Mouse (Mus musculus) skeletal muscle tissue, adult 2 months (tissue): ENCODE measurements around the gene Elp6.
A peak's percentile ranks its signal among the peaks of the same experiment; 100 is the strongest.

ENCODE experiments used
- DNase-seq: peaks from one replicate; pipeline ENCODE4 v3.0.0-alpha.2; 2012; ENCODE audit warnings: low read depth, low spot score

Gene Elp6

DNA sequence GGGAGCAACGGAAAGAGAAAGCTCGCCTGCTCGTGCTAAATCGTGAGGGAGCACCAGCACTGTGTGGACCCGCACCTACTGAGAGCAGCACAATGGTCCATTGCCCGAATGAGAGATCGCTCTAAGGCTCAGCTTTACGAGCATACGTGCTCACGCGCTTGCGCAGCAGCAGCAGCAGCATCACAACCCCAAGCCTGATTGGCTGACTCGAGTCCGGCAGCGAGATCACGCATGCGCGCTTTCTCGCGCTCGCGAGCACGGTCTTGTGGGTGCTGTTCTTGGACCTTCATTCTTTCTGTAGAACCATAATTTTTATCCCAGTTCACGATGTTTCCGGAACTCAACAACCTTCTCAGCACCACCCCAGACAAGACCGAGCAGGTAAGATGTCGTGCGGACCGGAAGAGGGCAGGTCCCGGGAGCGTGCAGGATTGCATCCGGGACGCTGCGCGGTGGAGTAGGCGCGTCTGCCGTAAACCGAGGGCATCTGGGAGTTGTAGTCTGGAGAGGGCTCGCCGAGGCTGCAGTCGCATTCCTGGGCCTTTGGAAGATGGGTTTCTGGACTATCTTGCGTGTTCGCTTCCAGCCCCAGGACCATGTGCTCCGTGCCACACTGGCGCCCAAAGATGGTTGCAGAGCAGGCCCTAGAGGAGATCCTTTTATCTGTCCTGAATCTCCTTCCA, at the start of gene Elp6:
Gene Elp6 (plus strand): TSS at position 205 of the 683 bp plus-strand sequence.
- peak; percentile 95 for DNase-seq

DNA sequence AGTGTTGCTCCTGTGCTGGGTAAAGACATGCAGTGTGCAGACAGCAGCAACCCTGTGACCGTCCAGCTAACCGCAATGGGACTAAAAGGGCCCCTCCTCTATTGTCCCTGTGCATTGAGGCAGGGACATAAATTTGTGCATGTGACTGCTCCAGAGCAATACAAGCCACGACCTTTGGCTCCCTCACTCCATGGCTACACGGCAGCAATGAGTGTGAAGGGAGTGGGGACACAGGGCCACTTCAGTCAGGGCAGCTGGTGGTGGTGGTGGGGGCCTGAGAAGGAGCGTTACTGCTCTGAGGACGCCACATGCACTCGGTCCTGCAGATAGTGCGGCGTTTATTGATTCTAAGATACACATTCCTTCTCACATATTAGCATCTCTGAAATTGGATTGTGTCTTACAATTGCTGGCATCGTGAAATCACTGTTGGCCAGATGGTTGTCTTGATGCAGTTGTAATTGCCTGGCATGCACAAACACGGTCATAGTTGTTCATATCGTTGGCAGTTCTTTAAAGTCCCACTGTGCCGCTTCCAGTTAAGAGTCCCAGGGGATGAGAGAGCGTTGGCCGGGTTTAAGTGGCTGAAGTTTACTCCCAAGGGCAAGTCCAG, 49.5 kb upstream of the Elp6 start:
- DNase-seq, result no peak

GRCm38 (mm10) chr9:110258646-110259045, 46.3 kb upstream of the Elp6 start:
- DNase-seq, result no peak

DNA sequence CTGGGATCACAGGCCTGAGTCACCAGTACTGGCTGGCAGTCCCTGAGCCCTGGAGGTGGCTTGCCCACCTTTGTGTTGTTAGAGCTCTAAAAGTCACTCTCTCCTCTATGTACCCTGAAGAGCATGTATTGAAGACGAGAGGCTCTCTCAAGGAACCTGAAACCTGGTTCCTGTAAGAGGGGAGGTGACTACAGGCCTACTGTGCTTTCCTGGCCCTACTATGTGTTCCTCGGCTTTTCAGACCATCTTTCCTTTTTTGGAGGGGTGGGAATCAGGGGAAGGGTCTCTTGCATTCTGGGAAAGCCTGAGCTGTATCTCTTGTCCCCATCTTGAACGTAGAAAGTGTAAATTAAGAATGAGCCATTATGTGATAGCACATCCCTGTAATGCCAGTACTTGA, 45.9 kb upstream of the Elp6 start:
- DNase-seq, result no peak

GRCm38 (mm10) chr9:110263181-110263580, 41.8 kb upstream of the Elp6 start:
- no peak for DNase-seq

DNA sequence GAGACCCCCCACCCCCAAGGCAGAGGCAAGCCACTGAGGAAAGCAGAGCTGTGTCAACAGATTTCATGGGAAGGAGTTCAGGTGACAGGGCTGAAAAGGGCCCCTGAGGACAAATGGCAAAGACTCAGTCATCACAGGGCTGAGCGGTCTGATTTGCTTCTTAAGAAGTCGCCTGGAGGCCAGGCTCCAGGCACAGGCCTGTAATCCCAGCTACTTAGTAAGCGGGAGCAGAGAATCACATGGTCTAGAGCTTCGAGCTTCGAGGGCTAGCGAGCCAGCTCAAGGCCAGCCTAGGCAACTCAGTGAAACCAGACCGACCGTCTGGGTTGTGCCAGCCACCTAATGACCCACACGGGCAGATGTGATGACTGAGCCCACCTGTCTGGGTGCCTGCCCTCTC, 40.0 kb upstream of the Elp6 start:
- DNase-seq, result no peak

- DNase-seq, result no peak
Measured at GRCm38 (mm10) chr9:110268416-110268815, 36.6 kb upstream of the Elp6 start.

DNA sequence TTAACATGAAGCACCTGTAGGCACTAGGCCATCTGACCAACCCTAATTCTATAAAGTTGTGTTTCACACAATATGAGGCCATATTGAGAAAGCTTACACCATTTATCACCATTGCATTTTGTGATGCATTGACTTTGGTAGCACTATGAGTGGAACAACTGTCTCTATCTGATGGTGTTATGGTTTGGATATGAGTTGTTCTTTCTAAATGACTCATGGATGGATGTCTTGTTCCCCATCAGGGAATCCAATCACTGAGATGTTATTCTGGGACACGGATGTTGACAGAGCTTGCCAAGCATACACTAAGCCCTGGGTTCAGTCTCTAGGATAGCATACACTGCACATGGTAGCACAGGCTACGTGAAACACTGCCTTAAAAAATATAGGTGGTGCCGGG, 32.6 kb upstream of the Elp6 start:
- DNase-seq, result no peak

DNA sequence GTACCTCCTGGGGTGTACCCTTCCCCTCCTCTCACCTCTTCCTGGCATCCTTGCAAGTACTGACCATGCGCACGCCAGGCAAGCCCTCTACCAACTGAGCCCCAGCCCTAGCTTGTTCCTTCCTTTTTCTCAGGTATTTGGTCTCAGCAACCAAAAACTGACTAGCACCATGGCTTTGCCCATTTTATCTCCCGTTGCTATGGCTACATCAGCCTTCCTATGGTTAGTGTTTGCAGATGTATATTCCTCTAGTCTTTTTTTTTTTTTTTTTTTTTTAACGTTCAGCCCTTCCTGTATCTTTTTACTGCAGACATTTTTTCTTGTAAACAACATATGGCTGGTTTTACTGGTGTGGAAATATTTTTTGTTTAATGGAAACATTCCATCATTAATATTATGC, 31.5 kb upstream of the Elp6 start:
- DNase-seq, result no peak

DNA sequence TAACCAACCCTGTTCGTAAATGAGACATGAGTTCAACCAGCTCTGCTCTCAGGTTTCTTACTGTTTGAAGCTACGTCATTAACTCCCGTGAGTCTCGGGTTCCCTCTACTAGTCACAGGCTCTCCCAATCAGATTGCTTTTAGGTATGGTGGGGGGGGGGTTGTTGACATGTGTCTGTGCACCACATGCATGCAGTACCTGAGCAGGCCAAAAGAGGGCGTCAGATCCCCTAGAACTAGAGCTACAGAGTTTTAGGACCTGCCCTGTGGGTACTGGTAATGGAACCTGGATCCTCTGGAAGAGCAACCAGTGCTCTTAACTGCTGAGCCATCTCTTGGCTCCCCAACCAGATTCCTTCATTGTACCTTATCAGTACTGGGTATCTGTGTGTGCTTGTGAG, 29.1 kb upstream of the Elp6 start:
- DNase-seq, result no peak

GRCm38 (mm10) chr9:110277431-110277881, 27.5 kb upstream of the Elp6 start:
- DNase-seq, result no peak

- no peak for DNase-seq
Measured at GRCm38 (mm10) chr9:110284075-110284697, 20.8 kb upstream of the Elp6 start.

DNA sequence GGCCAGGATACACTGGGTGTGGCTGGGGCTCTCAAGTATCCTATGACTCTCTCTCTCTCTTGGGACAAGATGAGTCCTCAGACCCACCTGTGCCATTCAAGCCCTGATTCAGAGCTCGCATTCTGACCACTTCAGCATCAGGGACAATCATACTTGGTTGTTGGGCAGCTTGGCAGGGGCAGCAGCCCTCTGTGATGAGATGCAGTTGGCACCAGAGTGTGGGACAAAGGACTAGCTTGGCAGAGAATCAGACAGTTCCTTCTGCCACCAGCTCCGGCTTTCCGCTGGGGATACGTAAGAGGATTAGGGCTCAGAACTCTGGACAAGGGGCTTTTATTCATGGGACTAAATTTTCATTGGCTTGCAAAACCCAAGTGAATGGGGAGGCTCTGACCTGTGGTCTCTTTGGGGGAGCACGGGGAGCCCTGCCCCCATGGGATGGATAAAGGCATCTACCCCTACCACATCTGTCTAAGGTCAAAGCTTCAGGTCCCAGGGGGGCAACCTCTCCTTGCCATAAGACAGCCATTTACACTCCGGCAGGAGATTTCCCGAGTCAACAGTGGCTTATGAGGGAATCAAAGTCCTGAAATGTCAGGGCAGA, 17.6 kb upstream of the Elp6 start:
- no peak for DNase-seq

- no peak for DNase-seq
Measured at GRCm38 (mm10) chr9:110293254-110293718, 11.7 kb upstream of the Elp6 start.

GRCm38 (mm10) chr9:110293873-110294415, 11.0 kb upstream of the Elp6 start:
- no peak for DNase-seq

DNA sequence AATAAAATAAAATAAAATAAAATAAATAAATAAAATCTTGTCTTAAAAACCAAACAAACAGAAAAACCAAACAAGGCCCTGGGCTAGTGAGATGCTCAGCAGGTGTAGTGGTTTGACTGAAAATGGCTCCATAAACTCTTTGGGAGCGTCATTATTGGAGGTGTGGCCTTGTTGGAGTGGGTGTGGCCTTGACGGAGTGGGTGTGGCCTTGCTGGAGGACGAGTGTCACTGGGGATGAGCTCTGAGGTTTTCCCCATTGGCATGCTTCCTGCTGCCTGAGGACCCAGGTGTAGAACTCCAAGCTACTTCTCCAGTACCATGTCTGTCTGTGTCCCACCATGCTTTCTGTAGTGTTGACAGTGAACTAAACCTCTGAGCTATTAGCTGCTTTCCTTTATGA, 10.2 kb upstream of the Elp6 start:
- DNase-seq, result no peak

- DNase-seq, result peak; percentile 67
Measured at GRCm38 (mm10) chr9:110296867-110297627, 7.9 kb upstream of the Elp6 start.

DNA sequence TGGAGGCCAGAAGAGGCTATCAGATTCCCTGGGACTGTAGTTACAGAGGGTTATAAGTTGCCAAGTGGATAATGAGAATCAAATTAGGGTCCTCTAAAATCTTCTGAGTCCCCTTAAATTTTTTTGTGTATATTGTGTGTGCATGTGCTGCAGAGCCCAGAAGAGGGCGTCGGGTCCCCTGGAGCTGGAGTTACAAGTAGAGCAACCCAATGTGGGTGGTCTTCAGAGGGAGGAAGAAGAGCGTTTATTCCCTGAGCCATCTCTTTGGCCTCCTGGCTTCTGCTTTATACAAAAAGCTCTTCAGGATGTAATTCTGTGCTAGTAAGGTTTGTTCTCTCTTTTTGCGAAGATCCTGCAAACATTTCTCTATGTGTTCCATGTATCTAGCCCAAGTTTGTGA, 457 bp upstream of the Elp6 start:
- no peak for DNase-seq

DNA sequence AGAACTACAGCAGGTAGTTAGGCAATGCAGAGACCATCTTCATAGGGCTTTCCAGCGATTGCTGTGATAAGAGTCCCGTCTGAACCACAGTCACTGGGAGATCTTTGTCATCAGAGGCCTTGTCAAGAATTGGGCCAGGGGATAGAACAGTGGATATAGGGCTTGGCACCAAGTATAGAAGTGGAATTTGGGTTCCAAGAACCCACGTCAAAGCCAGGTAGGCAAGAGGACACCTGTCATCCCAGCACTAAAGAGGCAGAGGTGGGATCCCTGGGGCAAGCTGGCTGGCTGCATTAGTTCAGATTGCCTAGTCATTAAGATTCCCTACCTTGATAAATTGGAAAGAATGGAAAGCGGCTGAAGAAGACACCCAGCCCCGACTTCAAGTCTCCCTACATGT, 1.4 kb downstream of the Elp6 start:
- DNase-seq, result no peak

- DNase-seq, result no peak
Measured at GRCm38 (mm10) chr9:110314706-110315105, 9.7 kb downstream of the Elp6 start.

DNA sequence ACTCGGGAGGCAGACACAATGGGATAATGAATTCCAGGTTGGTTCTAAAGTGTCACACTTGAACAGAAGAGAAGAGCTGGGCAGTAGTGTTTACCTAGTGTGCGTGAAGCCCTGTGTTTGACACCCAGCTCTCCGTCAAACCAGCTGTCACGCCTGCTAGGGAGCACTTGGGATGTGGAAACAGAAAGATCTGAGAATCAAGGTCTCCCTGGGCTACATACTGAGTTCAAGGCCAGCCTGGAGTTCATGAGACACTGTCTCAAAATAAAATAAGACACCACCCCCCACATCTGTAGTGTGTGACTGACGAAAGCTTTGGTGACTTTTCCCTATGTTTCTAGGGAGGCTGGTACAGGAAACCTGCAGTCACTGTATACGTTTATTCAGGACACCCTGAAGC, 10.4 kb downstream of the Elp6 start:
- no peak for DNase-seq

GRCm38 (mm10) chr9:110315904-110316303, 10.9 kb downstream of the Elp6 start:
- no peak for DNase-seq
